Mouse (Mus musculus) megakaryocyte-erythroid progenitor cell, adult 5 weeks (primary cell): ENCODE data around the gene Ephb4. TPM values are rescaled to one million over a fixed set of nuclear protein-coding genes. Genes with fewer than 3 reads are reported as not detected.

ENCODE experiments used
- polyA plus RNA-seq: library from polyadenylated mRNA; stranded (reverse); fragments of >175 nt; gene quantifications from 2 replicates; pipeline ENCODE4 v1.2.3, GENCODE M21; 2012

Gene Ephb4
- polyA plus RNA-seq: 0.11 and 0.28 TPM in 2 replicates

DNA sequence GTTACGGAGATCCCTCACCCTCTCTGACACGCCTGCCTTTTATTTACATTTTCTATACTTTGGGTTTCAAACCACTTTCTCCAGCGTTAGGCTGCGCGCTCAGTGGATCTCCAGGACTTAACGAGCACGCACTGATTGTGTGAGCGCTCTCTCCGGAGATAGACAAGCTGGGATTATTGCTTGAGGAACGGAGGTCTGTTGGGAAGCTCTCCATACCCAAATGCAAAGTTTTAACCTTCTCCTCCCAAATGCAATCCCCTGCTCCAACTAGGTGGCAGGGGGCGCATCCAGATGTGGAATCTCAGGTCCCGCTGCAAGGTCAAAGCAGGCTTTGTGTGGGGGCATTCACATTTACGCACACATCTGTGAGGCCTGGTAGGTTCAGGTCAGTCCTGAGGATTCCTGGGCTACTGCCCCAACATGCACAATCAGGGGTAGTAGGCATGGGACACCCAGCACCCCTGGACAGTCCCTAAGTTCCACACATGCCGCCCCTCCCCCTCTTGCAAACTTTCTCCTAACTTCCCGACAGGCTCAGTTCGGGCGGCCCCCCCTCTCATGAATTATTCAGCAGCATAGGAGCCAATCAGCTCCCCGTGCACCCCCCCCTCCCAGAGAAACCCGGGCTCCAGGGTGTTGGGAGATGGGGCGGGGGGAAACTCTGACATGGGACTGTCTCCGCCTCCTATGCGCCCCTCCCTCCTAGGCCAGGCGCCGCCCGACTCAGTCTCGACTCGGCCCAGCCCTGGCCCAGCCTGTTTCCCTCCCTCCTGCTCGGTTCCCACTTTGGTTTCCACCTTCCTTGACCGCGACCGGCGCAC, at the start of gene Ephb4:
Gene Ephb4, plus strand, starts transcription at position 726 of the 821 bp plus-strand sequence.

GRCm38 (mm10) chr5:137307071-137307912, 42.6 kb upstream of the Ephb4 start, which contains the start of gene Srrt:
TSS of gene Srrt (minus strand) at chr5:137307674.

DNA sequence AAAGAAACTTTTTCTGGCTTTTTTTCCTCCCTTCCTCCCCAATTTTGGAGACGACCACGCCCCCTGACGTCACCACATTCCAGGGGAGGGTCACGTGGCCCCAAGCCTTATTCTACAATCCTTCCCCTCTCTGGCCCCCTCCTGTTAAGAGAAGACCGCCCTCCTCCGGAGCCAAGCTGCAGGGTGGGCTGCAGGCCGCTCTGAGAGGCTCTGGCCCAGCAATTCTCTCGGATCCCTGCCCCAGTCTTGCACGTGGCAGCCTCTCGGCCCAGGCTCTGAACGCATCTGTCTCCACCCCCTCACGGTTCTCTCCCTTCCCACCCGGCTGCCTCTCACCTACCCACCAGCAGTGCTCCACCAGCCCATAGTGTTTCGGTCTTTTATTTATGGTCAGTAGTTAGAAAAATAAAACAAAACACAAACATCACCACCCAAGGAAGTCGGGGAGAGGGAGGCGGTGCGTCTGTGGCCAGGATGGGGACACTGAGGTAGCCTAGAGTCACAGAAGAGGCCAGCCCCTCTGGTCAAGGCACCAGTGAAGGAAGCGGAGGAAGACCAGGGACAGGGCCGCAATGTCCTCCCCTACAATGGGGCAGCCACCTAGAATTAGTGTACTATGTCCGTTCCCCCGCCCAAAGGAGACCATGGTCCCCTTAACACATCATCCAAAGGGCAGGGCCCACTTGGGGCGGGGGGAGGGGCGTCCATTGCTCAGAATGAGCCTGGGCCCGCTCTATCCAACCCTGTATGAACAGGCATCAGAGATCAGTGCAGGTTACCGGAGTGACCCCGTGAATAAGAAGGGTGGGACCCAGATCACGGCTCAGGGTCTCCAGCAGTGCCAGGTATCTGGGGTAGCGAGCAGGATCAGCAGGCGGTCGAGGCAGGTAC, 35.5 kb upstream of the Ephb4 start, which contains the start of gene Trip6:
Gene Trip6, minus strand, starts transcription at position 212 of the 891 bp plus-strand sequence.

GRCm38 (mm10) chr5:137333512-137334174, 16.3 kb upstream of the Ephb4 start, which contains the start of gene Slc12a9:
TSS of gene Slc12a9 (minus strand) at chr5:137333597.

Other genes starting within 250 kb of the Ephb4 start
- 13.5 and 14.7 TPM in 2 replicates for gene Trim56, start 233.9 kb upstream of the Ephb4 start, polyA plus RNA-seq
- gene Muc3, start 200.8 kb upstream of the Ephb4 start, polyA plus RNA-seq: not detected in 2 replicates
- 0.18 and 0.41 TPM in 2 replicates for gene Muc3a, start 137.7 kb upstream of the Ephb4 start, polyA plus RNA-seq
- gene Ache, start 62.6 kb upstream of the Ephb4 start, polyA plus RNA-seq: 46.0 and 66.5 TPM in 2 replicates
- gene Ufsp1, start 55.5 kb upstream of the Ephb4 start, polyA plus RNA-seq: 33.9 and 57.2 TPM in 2 replicates
- 423 and 553 TPM in 2 replicates for gene Srrt, start 42.4 kb upstream of the Ephb4 start, polyA plus RNA-seq
- gene Trip6, start 35.7 kb upstream of the Ephb4 start, polyA plus RNA-seq: 70.9 and 87.7 TPM in 2 replicates
- gene Slc12a9, start 16.5 kb upstream of the Ephb4 start, polyA plus RNA-seq: 13.8 and 13.9 TPM in 2 replicates
- 0.42 and 0.71 TPM in 2 replicates for gene Zan, start 127.0 kb downstream of the Ephb4 start, polyA plus RNA-seq
- gene Pop7, start 152.4 kb downstream of the Ephb4 start, polyA plus RNA-seq: 69.8 and 82.0 TPM in 2 replicates
- 59.1 and 84.0 TPM in 2 replicates for gene Gigyf1, start 168.4 kb downstream of the Ephb4 start, polyA plus RNA-seq
- gene Epo, start 183.1 kb downstream of the Ephb4 start, polyA plus RNA-seq: not detected in 2 replicates
- gene Gnb2, start 183.4 kb downstream of the Ephb4 start, polyA plus RNA-seq: 450 and 452 TPM in 2 replicates
- gene Actl6b, start 203.4 kb downstream of the Ephb4 start, polyA plus RNA-seq: not detected in 2 replicates
- gene Tfr2, start 219.7 kb downstream of the Ephb4 start, polyA plus RNA-seq: 55.7 and 82.0 TPM in 2 replicates